Mouse (Mus musculus): ENCODE data around the gene Scamp3. TPM values are rescaled to one million over a fixed set of nuclear protein-coding genes. Genes with fewer than 3 reads are reported as not detected.

The Scamp3 gene
- polyA plus RNA-seq, 1 experiment from 2014 or later = 49.0 TPM

DNA sequence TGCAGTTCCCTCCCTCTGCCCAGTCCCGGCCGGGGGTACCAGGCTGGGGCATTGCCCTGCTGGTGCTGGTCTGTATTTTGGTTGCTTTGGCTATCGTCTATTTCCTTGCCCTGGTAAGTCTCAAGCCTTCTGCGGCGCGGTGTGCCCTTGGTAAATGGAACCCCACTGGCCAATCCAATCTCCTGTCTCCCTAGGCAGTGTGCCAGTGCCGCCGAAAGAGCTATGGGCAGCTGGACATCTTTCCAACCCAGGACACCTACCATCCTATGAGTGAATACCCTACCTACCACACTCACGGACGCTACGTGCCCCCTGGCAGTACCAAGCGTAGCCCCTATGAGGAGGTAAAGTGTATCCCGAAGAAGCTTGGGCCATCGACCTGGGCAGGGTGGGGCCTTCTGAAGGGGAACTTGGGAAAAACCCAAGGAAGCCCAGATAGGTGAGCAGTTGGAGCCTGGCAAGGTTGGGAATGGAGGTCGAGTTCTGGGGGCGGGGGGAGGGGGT lies 54.6 kb downstream of the Scamp3 start:
- H3K27me3 ChIP-seq (ENCODE audit: control insufficient read depth, insufficient read depth, low read depth, low read length) = peaks cover 35% of the 10 kb centered on the region
- H3K27ac ChIP-seq (ENCODE audit: low read length) = no peak overlapping the region
- ATAC-seq (ENCODE audit: low read depth) = no peak
- no peaks in the 10 kb centered on the region for H3K36me3 ChIP-seq (ENCODE audit: control insufficient read depth, insufficient read depth)
- H3K4me2 ChIP-seq (ENCODE audit: low read depth, low read length) = no peak overlapping the region
- no peaks in the 10 kb centered on the region for H3K9me3 ChIP-seq (replicated peaks; ENCODE audit: control insufficient read depth, low read length)
- no peak overlapping the region for H3K4me3 ChIP-seq (ENCODE audit: low read depth, low read length)
- 60% methylated on average over 16 of the region's 16 CpGs for WGBS (ENCODE audit: insufficient replicate concordance)
- peaks cover 15% of the 10 kb centered on the region for H3K4me1 ChIP-seq (ENCODE audit: control insufficient read depth, low read depth, low read length)
- no peak overlapping the region for H3K9ac ChIP-seq (ENCODE audit: low read depth, low read length)

MicroRNAs within 50 kb of the gene (microRNA counts, 519-probe panel; counts per million panel counts)
- 1,181 counts per million, percentile 8 among the panel's probes with 10 or more counts for microRNA mmu-miR-92b

Small RNA genes within 50 kb of the gene (microRNA-seq; reads per million reads assigned to microRNA genes)
- 20.7 reads per million, percentile 37 among the genes with 10 or more reads in this experiment for gene Mir92b

Other genes with a start within 250 kb of the Scamp3 start
- 4.9 and 5.5 TPM in 2 replicates for gene Ash1l, start 226.9 kb upstream of the Scamp3 start, polyA plus RNA-seq (2015; fragmentation: Nextera tagmentation; extraction: Ambion mirVana)
- 78.9 and 86.8 TPM in 2 replicates for gene Dap3, start 226.3 kb upstream of the Scamp3 start, polyA plus RNA-seq (2015; fragmentation: Nextera tagmentation; extraction: Ambion mirVana)
- gene Rusc1, start 84.2 kb upstream of the Scamp3 start, polyA plus RNA-seq (2015; fragmentation: Nextera tagmentation; extraction: Ambion mirVana) = 2.6 and 3.3 TPM in 2 replicates
- 0.11 TPM in 1 of 2 replicates, not detected in the other for gene Gm43738, start 76.4 kb upstream of the Scamp3 start, polyA plus RNA-seq (2015; fragmentation: Nextera tagmentation; extraction: Ambion mirVana)
- gene Fdps, start 75.5 kb upstream of the Scamp3 start, polyA plus RNA-seq (2015; fragmentation: Nextera tagmentation; extraction: Ambion mirVana) = 375 and 379 TPM in 2 replicates
- 102 and 104 TPM in 2 replicates for gene Pklr, start 41.3 kb upstream of the Scamp3 start, polyA plus RNA-seq (2015; fragmentation: Nextera tagmentation; extraction: Ambion mirVana)
- 0.29 and 0.32 TPM in 2 replicates for gene Hcn3, start 17.3 kb upstream of the Scamp3 start, polyA plus RNA-seq (2015; fragmentation: Nextera tagmentation; extraction: Ambion mirVana)
- 6.4 and 8.4 TPM in 2 replicates for gene Clk2, start 12.7 kb upstream of the Scamp3 start, polyA plus RNA-seq (2015; fragmentation: Nextera tagmentation; extraction: Ambion mirVana)
- 2.0 and 2.4 TPM in 2 replicates for gene Fam189b, start 5.7 kb downstream of the Scamp3 start, polyA plus RNA-seq (2015; fragmentation: Nextera tagmentation; extraction: Ambion mirVana)
- gene Gba, start 25.5 kb downstream of the Scamp3 start, polyA plus RNA-seq (2015; fragmentation: Nextera tagmentation; extraction: Ambion mirVana) = 27.5 and 28.0 TPM in 2 replicates
- gene Thbs3, start 37.7 kb downstream of the Scamp3 start, polyA plus RNA-seq (2015; fragmentation: Nextera tagmentation; extraction: Ambion mirVana) = 1.3 and 2.0 TPM in 2 replicates
- 94.4 and 95.3 TPM in 2 replicates for gene Mtx1, start 49.6 kb downstream of the Scamp3 start, polyA plus RNA-seq (2015; fragmentation: Nextera tagmentation; extraction: Ambion mirVana)
- 0.11 and 1.0 TPM in 2 replicates for gene Muc1, start 51.6 kb downstream of the Scamp3 start, polyA plus RNA-seq (2015; fragmentation: Nextera tagmentation; extraction: Ambion mirVana)
- 129 and 131 TPM in 2 replicates for gene Krtcap2, start 68.5 kb downstream of the Scamp3 start, polyA plus RNA-seq (2015; fragmentation: Nextera tagmentation; extraction: Ambion mirVana)
- 0.14 and 0.28 TPM in 2 replicates for gene Trim46, start 68.8 kb downstream of the Scamp3 start, polyA plus RNA-seq (2015; fragmentation: Nextera tagmentation; extraction: Ambion mirVana)
- 51.9 and 59.4 TPM in 2 replicates for gene Dpm3, start 81.9 kb downstream of the Scamp3 start, polyA plus RNA-seq (2015; fragmentation: Nextera tagmentation; extraction: Ambion mirVana)
- gene Slc50a1, start 93.1 kb downstream of the Scamp3 start, polyA plus RNA-seq (2015; fragmentation: Nextera tagmentation; extraction: Ambion mirVana) = 18.9 and 22.2 TPM in 2 replicates
- 8.1 and 12.7 TPM in 2 replicates for gene Efna1, start 103.7 kb downstream of the Scamp3 start, polyA plus RNA-seq (2015; fragmentation: Nextera tagmentation; extraction: Ambion mirVana)
- gene Efna3, start 145.5 kb downstream of the Scamp3 start, polyA plus RNA-seq (2015; fragmentation: Nextera tagmentation; extraction: Ambion mirVana) = 0.63 and 0.94 TPM in 2 replicates
- gene Efna4, start 160.6 kb downstream of the Scamp3 start, polyA plus RNA-seq (2015; fragmentation: Nextera tagmentation; extraction: Ambion mirVana) = 0.51 and 0.60 TPM in 2 replicates
- gene Adam15, start 172.5 kb downstream of the Scamp3 start, polyA plus RNA-seq (2015; fragmentation: Nextera tagmentation; extraction: Ambion mirVana) = 9.0 and 11.2 TPM in 2 replicates
- gene Dcst2, start 184.5 kb downstream of the Scamp3 start, polyA plus RNA-seq (2015; fragmentation: Nextera tagmentation; extraction: Ambion mirVana) = 0.05 TPM in 1 of 2 replicates, not detected in the other
- 0.12 TPM in 1 of 2 replicates, not detected in the other for gene Dcst1, start 187.8 kb downstream of the Scamp3 start, polyA plus RNA-seq (2015; fragmentation: Nextera tagmentation; extraction: Ambion mirVana)
- 2.4 and 2.7 TPM in 2 replicates for gene Zbtb7b, start 217.3 kb downstream of the Scamp3 start, polyA plus RNA-seq (2015; fragmentation: Nextera tagmentation; extraction: Ambion mirVana)
- not detected in 2 replicates for gene Lenep, start 225.3 kb downstream of the Scamp3 start, polyA plus RNA-seq (2015; fragmentation: Nextera tagmentation; extraction: Ambion mirVana)
- gene Flad1, start 234.4 kb downstream of the Scamp3 start, polyA plus RNA-seq (2015; fragmentation: Nextera tagmentation; extraction: Ambion mirVana) = 14.9 and 15.1 TPM in 2 replicates
- gene Cks1b, start 240.9 kb downstream of the Scamp3 start, polyA plus RNA-seq (2015; fragmentation: Nextera tagmentation; extraction: Ambion mirVana) = 176 and 206 TPM in 2 replicates
- 43.2 and 46.0 TPM in 2 replicates for gene Shc1, start 241.0 kb downstream of the Scamp3 start, polyA plus RNA-seq (2015; fragmentation: Nextera tagmentation; extraction: Ambion mirVana)